Comparison of ENCODE assay signal across 9 mouse cellular contexts in the genomic region with DNA sequence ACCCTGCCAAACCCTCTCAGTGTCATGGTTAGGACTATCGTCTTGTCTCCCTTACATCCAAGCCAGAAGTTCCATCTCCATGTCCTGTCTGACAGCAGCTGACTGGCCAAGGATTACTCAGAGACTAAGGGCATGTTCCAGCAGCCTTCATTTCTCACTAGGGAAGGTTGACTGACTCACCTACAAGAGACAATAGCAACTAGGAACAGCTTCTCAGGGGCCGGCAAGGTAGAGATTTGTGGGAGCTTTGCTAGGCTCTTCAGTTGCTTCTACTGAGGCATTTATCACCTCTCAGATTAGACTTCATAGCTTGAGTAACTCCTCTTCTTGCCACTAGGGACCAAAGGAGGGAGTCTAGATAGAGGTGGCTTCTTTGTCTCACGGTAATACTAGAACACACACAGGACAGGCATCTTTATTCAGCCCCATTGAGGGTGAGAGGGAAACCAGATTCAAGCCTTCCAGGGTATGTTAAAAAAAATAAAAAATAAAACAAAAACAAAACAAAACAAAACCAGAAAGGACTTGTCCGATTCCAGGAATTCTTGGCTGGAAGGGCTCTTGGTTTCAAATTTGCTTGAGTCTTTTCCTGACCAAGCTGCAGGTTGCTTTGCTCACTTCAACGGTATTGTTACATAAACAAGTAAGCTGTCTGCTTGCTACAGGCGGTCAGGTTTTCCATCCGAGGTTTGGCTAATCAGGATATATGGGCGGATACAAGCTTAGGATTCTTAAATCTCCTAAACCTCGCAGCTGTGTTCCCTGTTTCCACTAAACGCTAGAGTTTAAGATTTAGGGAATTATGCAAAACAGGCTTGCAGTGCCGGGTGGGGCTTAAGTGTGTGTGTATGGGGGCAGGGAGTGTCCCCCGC. TPM values are rescaled to one million over a fixed set of nuclear protein-coding genes. Genes with fewer than 3 reads are reported as not detected.
DNase-seq lines count a peak whose midpoint lies in the region; ATAC-seq lines count a peak whose summit lies in the region.
"Had no signal": no experiment of that assay in that cellular context is flagged by ENCODE, and none has a peak within 500 bp of the region (broad histone marks: within the 10 kb centered on the region; RNA-seq: fewer than 3 reads in every experiment).

No protein-coding gene starts in this region.

- H3K9ac ChIP-seq in embryonic facial prominence, embryonic 13.5 days = peak overlapping the region; percentile 61
- H3K9ac ChIP-seq in intestine, embryonic 15.5 days = no peak overlapping the region

- WGBS in embryonic facial prominence, embryonic 13.5 days = 12% methylated on average over 12 of the region's 12 CpGs
- 24% methylated on average over 12 of the region's 12 CpGs for WGBS in intestine, embryonic 15.5 days
- WGBS in macrophage (ENCODE audit: missing documents) = 53% methylated on average over 12 of the region's 12 CpGs

- H3K79me2 ChIP-seq in macrophage (ENCODE audit: inconsistent target) = peaks cover 33% of the 10 kb centered on the region

- H3K4me2 ChIP-seq in embryonic facial prominence, embryonic 13.5 days = peak overlapping the region; percentile 99
- peak overlapping the region; percentile 93 for H3K4me2 ChIP-seq in intestine, embryonic 15.5 days (replicated peaks)

- H3K27ac ChIP-seq in embryonic facial prominence, embryonic 13.5 days = peak overlapping the region; percentile 93
- peak overlapping the region; percentile 66 for H3K27ac ChIP-seq in intestine, embryonic 15.5 days
- H3K27ac ChIP-seq in macrophage = peak overlapping the region; percentile 49; the same call in 1 of the 2 replicates

- no peaks in the 10 kb centered on the region for H3K9me3 ChIP-seq in megakaryocyte, embryonic 14.5 days
- H3K9me3 ChIP-seq in embryonic facial prominence, embryonic 13.5 days = no peaks in the 10 kb centered on the region
- H3K9me3 ChIP-seq in intestine, embryonic 15.5 days = no peaks in the 10 kb centered on the region

- H3K4me3 ChIP-seq in megakaryocyte, embryonic 14.5 days (replicated peaks) = peak overlapping the region; percentile 100
- peak overlapping the region; percentile 26 for H3K4me3 ChIP-seq in embryonic facial prominence, embryonic 13.5 days
- no peak overlapping the region for H3K4me3 ChIP-seq in intestine, embryonic 15.5 days (replicated peaks)
- no peak overlapping the region for H3K4me3 ChIP-seq in macrophage (ENCODE audit: inconsistent target)
- H3K4me3 ChIP-seq: erythroblast, embryonic 14.5 days had no signal

- ATAC-seq in megakaryocyte, adult 5-6 weeks (ENCODE audit: poor library complexity, severe bottlenecking) = no peak
- no peak for ATAC-seq in embryonic facial prominence, embryonic 13.5 days (ENCODE audit: insufficient number of reproducible peaks, insufficient read depth, low FRiP score, low TSS enrichment, low read depth)
- no peak for ATAC-seq in intestine, embryonic 15.5 days

- no peaks in the 10 kb centered on the region for H3K27me3 ChIP-seq in megakaryocyte, embryonic 14.5 days (replicated peaks)
- H3K27me3 ChIP-seq in embryonic facial prominence, embryonic 13.5 days = peaks cover 12% of the 10 kb centered on the region
- H3K27me3 ChIP-seq in intestine, embryonic 15.5 days (replicated peaks) = no peaks in the 10 kb centered on the region

- H3K36me3 ChIP-seq in megakaryocyte, embryonic 14.5 days (replicated peaks; ENCODE audit: low read length) = peaks cover 22% of the 10 kb centered on the region
- H3K36me3 ChIP-seq in embryonic facial prominence, embryonic 13.5 days = peaks cover 17% of the 10 kb centered on the region
- peaks cover 8% of the 10 kb centered on the region; the same call in 1 of the 2 replicates for H3K36me3 ChIP-seq in intestine, embryonic 15.5 days
- H3K36me3 ChIP-seq in macrophage (ENCODE audit: inconsistent target) = peaks cover 13% of the 10 kb centered on the region; the same call in 1 of the 2 replicates

- peaks cover 58% of the 10 kb centered on the region for H3K4me1 ChIP-seq in megakaryocyte, embryonic 14.5 days
- peaks cover 39% of the 10 kb centered on the region for H3K4me1 ChIP-seq in embryonic facial prominence, embryonic 13.5 days
- H3K4me1 ChIP-seq in intestine, embryonic 15.5 days (replicated peaks) = peaks cover 38% of the 10 kb centered on the region

- no peak for DNase-seq in ovary, adult 18-20 months (ENCODE audit: low spot score)
- DNase-seq in cerebellum, adult 11-12 months = no peak
- no peak for DNase-seq in cerebellum, postnatal 14 days

RNA-seq across cellular contexts. Expression of a gene that starts 1.3 kb away (rescaled TPM):
- 36.8 and 40.6 TPM in 2 replicates for polyA plus RNA-seq in megakaryocyte, embryonic 14.5 days (2012; ENCODE audit: insufficient read depth, low replicate concordance)
- total RNA-seq in megakaryocyte, adult 5-6 weeks (2015) = 11.5 and 12.9 TPM in 2 replicates
- 10.9 and 13.6 TPM in 2 replicates for total RNA-seq in megakaryocyte, adult 5-6 weeks (2017)
- polyA plus RNA-seq in embryonic facial prominence, embryonic 13.5 days (2015; fragmentation: Nextera tagmentation; extraction: Ambion mirVana) = 11.2 and 12.2 TPM in 2 replicates
- 6.9 and 8.2 TPM in 2 replicates for polyA plus RNA-seq in intestine, embryonic 15.5 days (2015; fragmentation: Nextera tagmentation; extraction: Ambion mirVana)
- 1,000 to 10,000 TPM in 4 of 26 experiments, 100 to 1,000 TPM in 22; 236 to 1,218 (median 566) TPM for total RNA-seq in macrophage (2018; cell fraction: chromatin; rRNA removed)
- 100 to 1,000 TPM in 10 of 26 experiments, 10 to 100 TPM in 16; 60.5 to 237 (median 89.4) TPM for total RNA-seq in macrophage (2018; cell fraction: cytosol; rRNA removed)
- total RNA-seq in macrophage (2018; cell fraction: nucleus; rRNA removed) = 100 to 1,000 TPM; 208 to 665 (median 325) TPM
- 43.7 to 63.0 TPM (median 46.1 TPM) in 3 replicates for polyA plus RNA-seq in macrophage (2018)

Comparison
In these comparisons a context has a peak if more than half of its experiments do, and no peak if none do; other contexts are left out.
1. H3K4me3 ChIP-seq: peak in megakaryocyte, embryonic 14.5 days (single experiment) and embryonic facial prominence, embryonic 13.5 days (single experiment); none in intestine, embryonic 15.5 days (single experiment) and macrophage (single experiment).
2. Peak in every context shown above with its lines, with median percentiles within 50 percentile points of each other: H3K27ac ChIP-seq.